Mouse (Mus musculus) C2C12 (cell line): Measurements from ENCODE around the gene Snrpf.

Source experiments
- CTCF ChIP-seq: IDR thresholded peaks from one replicate; pipeline ENCODE4 v1.5.1; 2011; ENCODE audit not compliant: control insufficient read depth, insufficient read depth, insufficient read length
- FOSL1 ChIP-seq: IDR thresholded peaks from one replicate; pipeline ENCODE4 v1.8.0; 2011; ENCODE audit warnings: mild to moderate bottlenecking, low read length; ENCODE audit not compliant: poor library complexity, insufficient read depth, severe bottlenecking
- MYOD1 ChIP-seq: IDR thresholded peaks from one replicate; pipeline ENCODE4 v1.6.1; 2011; ENCODE audit warnings: low read depth; ENCODE audit not compliant: control insufficient read depth, insufficient read length
- MYOG ChIP-seq: IDR thresholded peaks from one replicate; pipeline ENCODE4 v1.6.1; 2011; ENCODE audit not compliant: control insufficient read depth, insufficient read length; ENCODE audit errors: extremely low read depth
- USF1 ChIP-seq: IDR thresholded peaks from one replicate; pipeline ENCODE4 v1.6.1; 2011; ENCODE audit warnings: low read depth, mild to moderate bottlenecking, control low read depth, moderate library complexity

- TF ChIP-seq MYOD1 (no peak), CTCF (no peak), USF1 (no peak), FOSL1 (no peak), MYOG (no peak)
These were observed 29.7 kb downstream of the Snrpf start for GRCm38 (mm10) chr10:93559786-93560185.
